Mouse (Mus musculus): ENCODE measurements around the gene Crabp1. TPM values are rescaled to one million over a fixed set of nuclear protein-coding genes. Genes with fewer than 3 reads are reported as not detected.

The Crabp1 gene
- polyA plus RNA-seq, 1 experiment = not detected

DNA sequence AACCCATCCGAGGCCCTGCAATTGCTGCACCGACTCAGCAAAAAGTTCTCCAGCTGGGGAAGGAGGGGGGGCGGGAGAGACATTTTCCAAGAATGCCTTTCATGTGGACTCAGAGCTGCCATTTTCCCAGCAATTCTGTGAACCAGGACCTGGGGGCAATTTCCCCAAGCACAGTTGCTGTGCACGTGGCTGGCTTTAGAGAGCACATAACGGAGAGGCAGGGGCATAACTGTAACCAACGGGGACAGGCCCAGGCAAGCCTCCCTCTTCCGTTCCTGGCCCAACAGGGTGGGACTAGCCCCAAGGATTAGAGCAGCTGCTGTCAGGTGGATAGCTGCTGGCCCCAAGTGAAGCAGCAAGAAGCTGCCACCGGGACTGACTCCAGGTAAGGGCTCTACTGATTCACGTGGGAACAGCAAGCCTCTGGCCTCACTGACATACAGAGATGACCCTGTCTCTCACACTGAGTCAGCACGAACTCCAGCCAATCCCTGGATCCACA is 37.0 kb downstream of the Crabp1 start:
- Histone ChIP-seq H3K27ac (replicated peaks; ENCODE audit: low read depth, low read length) (no peak overlapping the region), H3K4me1 (ENCODE audit: control insufficient read depth, insufficient read depth, insufficient read length, low read length) (no peaks in the 10 kb centered on the region)

DNA sequence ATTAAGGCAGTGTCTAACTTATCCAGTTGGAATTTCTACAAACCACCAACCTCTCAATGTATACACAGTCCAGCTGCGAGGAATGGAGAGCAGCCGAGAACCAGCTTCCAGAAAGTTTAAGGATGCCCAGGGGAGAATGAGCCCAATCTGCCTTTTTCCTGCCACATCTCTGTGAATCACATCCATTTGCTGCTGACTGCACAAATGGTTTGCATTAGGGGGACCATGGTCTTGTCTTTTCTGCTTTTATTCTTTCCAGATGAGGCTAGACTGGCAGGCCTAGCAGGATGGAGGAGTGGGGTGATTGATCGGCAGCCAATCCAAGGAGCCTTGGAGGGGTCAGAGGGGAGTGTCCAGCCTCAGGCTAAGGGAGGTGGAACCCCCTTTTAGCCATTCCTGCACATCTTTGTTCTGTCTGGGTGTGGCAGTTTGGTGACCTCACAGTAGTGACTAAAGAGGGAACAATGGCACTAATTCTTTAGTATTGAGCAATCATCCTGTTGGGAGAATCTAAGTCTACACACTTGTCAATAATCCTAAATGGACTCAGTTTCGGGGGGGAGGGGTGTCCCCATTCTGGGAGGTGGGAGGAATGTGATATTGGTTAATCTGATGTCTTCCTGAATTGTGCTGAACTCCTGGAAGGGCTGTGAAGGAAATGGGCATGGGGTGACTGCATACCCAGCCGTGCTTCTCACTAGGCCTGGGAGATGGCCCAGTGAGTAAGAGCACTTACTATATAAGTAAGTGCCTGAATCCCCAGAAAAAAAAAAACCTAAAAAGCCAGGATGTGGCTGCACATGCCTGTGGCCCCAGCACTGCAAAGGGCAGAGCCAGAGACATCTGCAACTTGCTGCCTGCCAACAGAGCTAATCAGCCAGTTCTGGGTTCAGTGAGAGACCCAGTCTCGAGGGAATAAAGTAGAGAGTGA is 38.5 kb downstream of the Crabp1 start:
- Histone ChIP-seq H3K27ac (replicated peaks; ENCODE audit: low read depth, low read length) (no peak overlapping the region), H3K4me3 (ENCODE audit: insufficient read depth, low read depth, low read length) (no peak overlapping the region), H3K4me1 (ENCODE audit: control insufficient read depth, insufficient read depth, insufficient read length, low read length) (no peaks in the 10 kb centered on the region)

More for the DNA sequence above, 37.0 kb downstream of the Crabp1 start:
- no peak overlapping the region for H3K4me3 ChIP-seq (ENCODE audit: insufficient read depth, low read depth, low read length)

DNA sequence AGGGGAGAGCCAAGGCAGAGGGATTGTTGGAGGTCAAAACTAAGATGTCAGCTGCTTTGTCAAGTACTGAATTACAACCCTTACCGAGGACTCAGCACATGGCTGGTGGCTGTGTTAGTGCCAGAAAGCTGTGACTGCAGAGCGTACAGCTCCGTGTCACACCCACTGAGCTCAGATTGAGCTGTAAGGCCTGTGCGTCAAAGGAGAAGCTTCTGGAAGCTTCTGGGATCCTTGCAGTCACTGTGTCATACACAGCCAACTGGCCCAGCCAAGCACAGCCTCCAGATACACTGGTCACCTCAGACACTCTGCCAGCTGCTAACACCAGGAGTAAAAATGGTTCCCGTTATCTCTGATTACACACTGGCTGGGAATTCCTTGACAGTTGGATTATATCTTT is 39.8 kb downstream of the Crabp1 start:
- Histone ChIP-seq H3K4me1 (ENCODE audit: control insufficient read depth, insufficient read depth, insufficient read length, low read length) (no peaks in the 10 kb centered on the region), H3K27ac (replicated peaks; ENCODE audit: low read depth, low read length) (no peak overlapping the region), H3K4me3 (ENCODE audit: insufficient read depth, low read depth, low read length) (no peak overlapping the region)

DNA sequence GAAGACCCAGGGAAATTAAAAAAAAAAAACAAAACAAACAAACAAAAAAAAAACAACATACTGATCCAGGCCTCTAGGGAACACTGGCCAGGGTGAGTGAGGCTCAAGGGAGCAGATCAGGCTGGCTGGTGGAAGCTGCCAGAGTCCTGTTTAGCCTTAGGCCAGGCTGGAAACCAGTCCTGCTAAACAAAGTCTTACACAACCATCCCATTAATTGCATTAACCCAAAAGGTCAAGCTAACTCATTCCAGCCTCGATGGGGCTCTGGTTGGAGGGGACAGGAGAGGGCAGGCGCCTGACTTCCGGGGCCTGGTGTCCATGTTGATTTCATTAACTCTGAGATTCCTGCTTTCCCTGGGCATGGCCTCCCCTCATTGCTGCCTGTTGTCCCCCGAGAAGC is 43.2 kb downstream of the Crabp1 start:
- H3K27ac ChIP-seq (replicated peaks; ENCODE audit: low read depth, low read length) = no peak overlapping the region
- no peak overlapping the region for H3K4me3 ChIP-seq (ENCODE audit: insufficient read depth, low read depth, low read length)
- no peaks in the 10 kb centered on the region for H3K4me1 ChIP-seq (ENCODE audit: control insufficient read depth, insufficient read depth, insufficient read length, low read length)

DNA sequence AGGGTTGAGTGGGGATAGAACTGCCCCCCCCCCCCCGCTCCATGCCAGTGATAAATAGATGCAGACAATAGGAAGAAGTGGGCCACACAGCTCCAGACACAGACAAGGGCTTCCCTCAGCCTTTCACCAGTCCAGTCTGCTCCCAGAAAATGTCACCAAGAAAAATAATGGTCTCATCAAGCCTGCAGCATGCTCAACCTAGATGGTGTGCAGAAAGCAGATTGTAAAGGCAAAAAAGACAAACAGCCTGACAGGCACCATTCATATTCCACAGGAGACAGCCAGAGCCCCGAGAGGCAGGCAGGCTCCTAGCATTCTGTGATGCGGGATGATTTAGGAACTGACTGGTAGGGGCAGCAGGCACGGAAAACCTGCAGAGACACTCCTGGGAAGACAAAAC is 45.4 kb downstream of the Crabp1 start:
- Histone ChIP-seq H3K4me1 (ENCODE audit: control insufficient read depth, insufficient read depth, insufficient read length, low read length) (no peaks in the 10 kb centered on the region), H3K4me3 (ENCODE audit: insufficient read depth, low read depth, low read length) (no peak overlapping the region), H3K27ac (replicated peaks; ENCODE audit: low read depth, low read length) (no peak overlapping the region)

DNA sequence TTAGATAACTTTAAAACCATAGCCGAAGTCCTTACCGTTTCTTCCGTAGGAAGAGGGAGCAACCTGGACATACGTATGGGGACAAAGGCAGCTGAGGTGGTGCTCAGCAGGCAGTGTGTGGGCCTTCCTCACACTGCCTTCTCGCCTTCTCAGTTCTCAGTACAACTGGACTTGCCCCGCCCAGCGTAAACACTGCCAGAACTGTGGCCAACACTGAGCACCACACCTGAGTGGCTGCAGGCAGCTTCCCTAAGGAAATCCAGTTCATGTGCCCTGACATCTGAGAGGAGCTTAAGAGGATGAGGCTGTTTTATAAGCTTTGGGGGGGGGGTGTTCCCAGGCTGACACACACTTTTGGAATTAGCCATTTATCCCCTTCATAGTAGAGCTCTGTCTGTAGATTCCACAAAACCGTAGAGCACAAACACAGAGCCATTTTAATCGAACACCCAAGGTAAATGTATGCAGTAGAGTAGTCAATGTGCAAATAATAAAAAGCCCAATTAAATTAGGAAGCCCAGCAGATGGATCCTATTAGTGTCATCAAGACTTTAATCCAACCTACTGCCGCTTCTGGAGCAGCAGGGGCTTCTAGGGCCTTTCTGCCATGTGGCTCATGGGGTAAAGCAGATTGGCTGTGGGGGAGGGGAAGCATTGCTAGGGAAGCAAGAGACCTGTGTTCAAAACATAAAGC is 52.1 kb downstream of the Crabp1 start:
- Histone ChIP-seq H3K4me1 (ENCODE audit: control insufficient read depth, insufficient read depth, insufficient read length, low read length) (no peaks in the 10 kb centered on the region), H3K4me3 (ENCODE audit: insufficient read depth, low read depth, low read length) (no peak overlapping the region), H3K27ac (replicated peaks; ENCODE audit: low read depth, low read length) (no peak overlapping the region)

DNA sequence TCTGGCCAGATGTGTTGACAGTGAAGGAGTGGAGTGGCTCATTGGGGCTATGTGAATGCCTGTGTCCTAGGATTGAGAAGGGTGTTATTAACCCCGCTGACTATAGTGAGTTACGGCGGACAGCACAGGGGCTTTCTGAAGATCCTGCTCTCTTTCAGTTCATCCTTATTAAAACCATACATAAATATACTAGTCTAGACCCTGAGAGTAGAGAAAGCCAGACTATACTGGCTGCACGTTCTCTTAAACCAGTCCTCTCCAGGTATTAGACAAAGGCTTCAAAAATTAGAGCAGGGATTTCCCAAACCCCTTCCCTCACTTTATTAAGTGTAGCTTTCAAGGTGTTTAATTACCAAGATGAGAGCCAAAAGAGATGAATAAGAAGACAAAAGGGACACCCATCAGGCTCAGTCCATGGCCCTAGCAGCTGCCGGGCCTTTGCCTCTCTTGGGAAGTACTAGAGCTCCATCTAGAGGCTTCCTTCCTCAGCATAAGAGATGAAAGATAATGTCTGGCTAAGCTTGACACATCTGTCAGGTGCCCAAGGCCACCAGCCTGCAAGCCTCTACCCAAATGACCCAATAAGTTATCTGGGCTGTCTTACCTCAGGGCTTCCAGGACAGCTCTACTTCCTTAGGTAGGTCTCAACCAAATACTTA is 57.0 kb downstream of the Crabp1 start:
- no peaks in the 10 kb centered on the region for H3K4me1 ChIP-seq (ENCODE audit: control insufficient read depth, insufficient read depth, insufficient read length, low read length)

More for the DNA sequence above, 57.0 kb downstream of the Crabp1 start:
- Histone ChIP-seq H3K4me3 (ENCODE audit: insufficient read depth, low read depth, low read length) (no peak overlapping the region), H3K27ac (replicated peaks; ENCODE audit: low read depth, low read length) (no peak overlapping the region)

Other genes with a start within 250 kb of the Crabp1 start
- not detected in 2 replicates for gene Sh2d7, start 225.8 kb upstream of the Crabp1 start, polyA plus RNA-seq (2012; ENCODE audit: insufficient read depth, insufficient read length, missing spikeins)
- gene Cib2, start 204.5 kb upstream of the Crabp1 start, polyA plus RNA-seq (2012; ENCODE audit: insufficient read depth, insufficient read length, missing spikeins) = 458 and 493 TPM in 2 replicates
- gene Idh3a, start 178.4 kb upstream of the Crabp1 start, polyA plus RNA-seq (2012; ENCODE audit: insufficient read depth, insufficient read length, missing spikeins) = 1,665 and 1,891 TPM in 2 replicates
- 0.38 and 1.3 TPM in 2 replicates for gene Acsbg1, start 102.9 kb upstream of the Crabp1 start, polyA plus RNA-seq (2012; ENCODE audit: insufficient read depth, insufficient read length, missing spikeins)
- 11.9 and 22.4 TPM in 2 replicates for gene Dnaja4, start 65.9 kb upstream of the Crabp1 start, polyA plus RNA-seq (2012; ENCODE audit: insufficient read depth, insufficient read length, missing spikeins)
- 56.9 and 70.4 TPM in 2 replicates for gene Wdr61, start 30.2 kb upstream of the Crabp1 start, polyA plus RNA-seq (2012; ENCODE audit: insufficient read depth, insufficient read length, missing spikeins)
- gene Ireb2, start 99.0 kb downstream of the Crabp1 start, polyA plus RNA-seq (2012; ENCODE audit: insufficient read depth, insufficient read length, missing spikeins) = 15.7 and 18.2 TPM in 2 replicates
- 2.0 and 2.1 TPM in 2 replicates for gene Hykk, start 152.5 kb downstream of the Crabp1 start, polyA plus RNA-seq (2012; ENCODE audit: insufficient read depth, insufficient read length, missing spikeins)
- gene Psma4, start 186.0 kb downstream of the Crabp1 start, polyA plus RNA-seq (2012; ENCODE audit: insufficient read depth, insufficient read length, missing spikeins) = 266 and 280 TPM in 2 replicates
- 2.0 TPM in 1 of 2 replicates, not detected in the other for gene AY074887, start 186.2 kb downstream of the Crabp1 start, polyA plus RNA-seq (2012; ENCODE audit: insufficient read depth, insufficient read length, missing spikeins)
- not detected in 2 replicates for gene Chrna5, start 216.1 kb downstream of the Crabp1 start, polyA plus RNA-seq (2012; ENCODE audit: insufficient read depth, insufficient read length, missing spikeins)